Mouse (Mus musculus) E14TG2a.4 (cell line): ENCODE data around the gene Flnb.

Experiments used
- CTCF ChIP-seq: conservative IDR thresholded peaks from 2 replicates; pipeline ENCODE4 v1.5.1; 2014; ENCODE audit warnings: low read length
- POU5F1 ChIP-seq: IDR thresholded peaks from 2 replicates; pipeline ENCODE4 v1.6.1; 2014; ENCODE audit warnings: low read length, borderline replicate concordance

- TF ChIP-seq CTCF (no peak), POU5F1 (no peak)
These were observed 9.2 kb upstream of the Flnb start for GRCm38 (mm10) chr14:7808501-7808981.
